Mouse (Mus musculus): ENCODE measurements around the gene Elf2.
A peak's percentile ranks its signal among the peaks of the same experiment; 100 is the strongest.

The Elf2 gene

GRCm38 (mm10) chr3:51284375-51284774, 56.1 kb downstream of the Elf2 start:
- no peak for DNase-seq (ENCODE audit: low spot score in 2 of 2)

GRCm38 (mm10) chr3:51281727-51282126, 58.7 kb downstream of the Elf2 start:
- no peak for DNase-seq (ENCODE audit: low spot score in 2 of 2)

GRCm38 (mm10) chr3:51278433-51278832, 62.0 kb downstream of the Elf2 start:
- DNase-seq (ENCODE audit: low spot score in 2 of 2), result no peak

GRCm38 (mm10) chr3:51277201-51278150, 63.0 kb downstream of the Elf2 start:
- DNase-seq (ENCODE audit: low spot score in 2 of 2), result peak; percentile 85 to 86

- DNase-seq (ENCODE audit: low spot score in 2 of 2), result peak in 1 of 2 experiments; percentile 61
Measured at GRCm38 (mm10) chr3:51276421-51277111, 63.9 kb downstream of the Elf2 start.

- peak; percentile 97 to 98 for DNase-seq (ENCODE audit: low spot score in 2 of 2)
Measured at GRCm38 (mm10) chr3:51275956-51276398, 64.5 kb downstream of the Elf2 start.

GRCm38 (mm10) chr3:51270069-51270817, 70.2 kb downstream of the Elf2 start:
- no peak for DNase-seq (ENCODE audit: low spot score in 2 of 2)

GRCm38 (mm10) chr3:51268434-51268833, 72.0 kb downstream of the Elf2 start:
- no peak for DNase-seq (ENCODE audit: low spot score in 2 of 2)

GRCm38 (mm10) chr3:51262942-51263341, 77.5 kb downstream of the Elf2 start:
- DNase-seq (ENCODE audit: low spot score in 2 of 2), result no peak

GRCm38 (mm10) chr3:51258070-51258469, 82.4 kb downstream of the Elf2 start:
- no peak for DNase-seq (ENCODE audit: low spot score in 2 of 2)

GRCm38 (mm10) chr3:51256450-51256849, 84.0 kb downstream of the Elf2 start:
- no peak for DNase-seq (ENCODE audit: low spot score in 2 of 2)

GRCm38 (mm10) chr3:51254784-51255183, 85.7 kb downstream of the Elf2 start:
- peak in 1 of 2 experiments; percentile 8 for DNase-seq (ENCODE audit: low spot score in 2 of 2)

- peak in 1 of 2 experiments; percentile 10 for DNase-seq (ENCODE audit: low spot score in 2 of 2)
Measured at GRCm38 (mm10) chr3:51252689-51253402, 87.6 kb downstream of the Elf2 start.

GRCm38 (mm10) chr3:51252223-51252622, 88.2 kb downstream of the Elf2 start:
- peak in 1 of 2 experiments; percentile 11 for DNase-seq (ENCODE audit: low spot score in 2 of 2)

- DNase-seq (ENCODE audit: low spot score in 2 of 2), result no peak
Measured at GRCm38 (mm10) chr3:51251057-51251456, 89.4 kb downstream of the Elf2 start.

- DNase-seq (ENCODE audit: low spot score in 2 of 2), result no peak
Measured at GRCm38 (mm10) chr3:51249866-51250265, 90.6 kb downstream of the Elf2 start.

- DNase-seq (ENCODE audit: low spot score in 2 of 2), result no peak
Measured at GRCm38 (mm10) chr3:51249460-51249859, 91.0 kb downstream of the Elf2 start.

GRCm38 (mm10) chr3:51248600-51248999, 91.9 kb downstream of the Elf2 start:
- no peak for DNase-seq (ENCODE audit: low spot score in 2 of 2)

GRCm38 (mm10) chr3:51247704-51248103, 92.8 kb downstream of the Elf2 start:
- no peak for DNase-seq (ENCODE audit: low spot score in 2 of 2)

- DNase-seq (ENCODE audit: low spot score in 2 of 2), result no peak
Measured at GRCm38 (mm10) chr3:51239541-51239940, 100.9 kb downstream of the Elf2 start.

- DNase-seq (ENCODE audit: low spot score in 2 of 2), result no peak
Measured at GRCm38 (mm10) chr3:51238515-51238914, 101.9 kb downstream of the Elf2 start.

All from urinary bladder, postnatal 4 days (tissue).